Mouse (Mus musculus): ENCODE data around the gene Mapkapk3. TPM values are rescaled to one million over a fixed set of nuclear protein-coding genes. Genes with fewer than 3 reads are reported as not detected.

The Mapkapk3 gene
- 3.9 and 4.9 TPM in 2 replicates for polyA plus RNA-seq (2016; fragmentation: Nextera tagmentation; extraction: Ambion mirVana)

GRCm38 (mm10) chr9:107289211-107290076 lies at the start of gene Mapkapk3:
Gene Mapkapk3, minus strand, starts transcription at chr9:107289877.
- peaks cover 39% of the 10 kb centered on the region for H3K27me3 ChIP-seq (ENCODE audit: low read depth, poor library complexity, severe bottlenecking)
- peak within 1 kb of the TSS; percentile 53 for H3K27ac ChIP-seq (replicated peaks)
- H3K36me3 ChIP-seq: no peaks in the 10 kb centered on the region
- H3K4me1 ChIP-seq: peaks cover 24% of the 10 kb centered on the region
- peak; percentile 84 for DNase-seq (ENCODE audit: low spot score)
- whole genome bisulfite sequencing: 4% methylated on average over 49 of the region's 49 CpGs
- H3K4me3 ChIP-seq: peak within 1 kb of the TSS; percentile 63
- no peaks in the 10 kb centered on the region for H3K9me3 ChIP-seq (replicated peaks)

- 5% methylated on average over 30 of the region's 30 CpGs for WGBS
- H3K9me3 ChIP-seq (replicated peaks): no peaks in the 10 kb centered on the region
- H3K27me3 ChIP-seq (ENCODE audit: low read depth, poor library complexity, severe bottlenecking): peaks cover 20% of the 10 kb centered on the region
- peaks cover 44% of the 10 kb centered on the region for H3K4me1 ChIP-seq
- H3K36me3 ChIP-seq: peaks cover under 1% of the 10 kb centered on the region; the same call in 1 of the 2 replicates
- DNase-seq (ENCODE audit: low spot score): peak; percentile 81
- peak within 1 kb of the TSS; percentile 89 for H3K27ac ChIP-seq (replicated peaks)
- peak within 1 kb of the TSS; percentile 68 for H3K4me3 ChIP-seq
Observed at GRCm38 (mm10) chr9:107338172-107338883, 48.7 kb upstream of the Mapkapk3 start, which contains the start of gene Hemk1. Gene Hemk1, minus strand, starts transcription at chr9:107338350.

GRCm38 (mm10) chr9:107336386-107336785 lies 46.7 kb upstream of the Mapkapk3 start:
- DNase-seq (ENCODE audit: low spot score): no peak
- H3K27me3 ChIP-seq (ENCODE audit: low read depth, poor library complexity, severe bottlenecking): peaks cover 5% of the 10 kb centered on the region
- peaks cover 43% of the 10 kb centered on the region for H3K4me1 ChIP-seq
- no peak overlapping the region for H3K27ac ChIP-seq (replicated peaks)
- WGBS: 91% methylated on average over 6 of the region's 6 CpGs
- no peak overlapping the region for H3K4me3 ChIP-seq
- H3K9me3 ChIP-seq (replicated peaks): no peaks in the 10 kb centered on the region
- peaks cover 16% of the 10 kb centered on the region for H3K36me3 ChIP-seq

GRCm38 (mm10) chr9:107335909-107336308 lies 46.2 kb upstream of the Mapkapk3 start:
- Histone ChIP-seq H3K9me3 (replicated peaks) (no peaks in the 10 kb centered on the region), H3K27ac (replicated peaks) (no peak overlapping the region), H3K4me3 (no peak overlapping the region), H3K27me3 (ENCODE audit: low read depth, poor library complexity, severe bottlenecking) (peaks cover under 1% of the 10 kb centered on the region; the same call in 1 of the 2 replicates), H3K4me1 (peaks cover 38% of the 10 kb centered on the region), H3K36me3 (peaks cover 21% of the 10 kb centered on the region)
- WGBS: 19% methylated on average over 5 of the region's 5 CpGs
- peak; percentile 64 for DNase-seq (ENCODE audit: low spot score)

- H3K27me3 ChIP-seq (ENCODE audit: low read depth, poor library complexity, severe bottlenecking): no peaks in the 10 kb centered on the region
- no peak overlapping the region for H3K27ac ChIP-seq (replicated peaks)
- WGBS: 92% methylated on average over 5 of the region's 5 CpGs
Observed at GRCm38 (mm10) chr9:107335046-107335445, 45.4 kb upstream of the Mapkapk3 start.

GRCm38 (mm10) chr9:107334356-107334755 lies 44.7 kb upstream of the Mapkapk3 start:
- WGBS: 88% methylated on average over 6 of the region's 6 CpGs
- no peak for DNase-seq (ENCODE audit: low spot score)

More at GRCm38 (mm10) chr9:107335046-107335445, 45.4 kb upstream of the Mapkapk3 start:
- Histone ChIP-seq H3K4me1 (peaks cover 29% of the 10 kb centered on the region), H3K9me3 (replicated peaks) (no peaks in the 10 kb centered on the region), H3K36me3 (peaks cover 24% of the 10 kb centered on the region), H3K4me3 (no peak overlapping the region)
- no peak for DNase-seq (ENCODE audit: low spot score)

GRCm38 (mm10) chr9:107333686-107334085 lies 44.0 kb upstream of the Mapkapk3 start:
- no peak for DNase-seq (ENCODE audit: low spot score)
- H3K36me3 ChIP-seq: peaks cover 29% of the 10 kb centered on the region
- H3K4me3 ChIP-seq: no peak overlapping the region
- H3K4me1 ChIP-seq: peaks cover 16% of the 10 kb centered on the region
- H3K27me3 ChIP-seq (ENCODE audit: low read depth, poor library complexity, severe bottlenecking): no peaks in the 10 kb centered on the region
- 77% methylated on average over 2 of the region's 2 CpGs for WGBS
- no peaks in the 10 kb centered on the region for H3K9me3 ChIP-seq (replicated peaks)
- H3K27ac ChIP-seq (replicated peaks): no peak overlapping the region

More at GRCm38 (mm10) chr9:107334356-107334755, 44.7 kb upstream of the Mapkapk3 start:
- Histone ChIP-seq H3K27ac (replicated peaks) (no peak overlapping the region), H3K27me3 (ENCODE audit: low read depth, poor library complexity, severe bottlenecking) (no peaks in the 10 kb centered on the region), H3K36me3 (peaks cover 24% of the 10 kb centered on the region), H3K4me1 (peaks cover 22% of the 10 kb centered on the region), H3K4me3 (no peak overlapping the region), H3K9me3 (replicated peaks) (no peaks in the 10 kb centered on the region)

- H3K4me1 ChIP-seq: peaks cover 11% of the 10 kb centered on the region
- H3K27ac ChIP-seq (replicated peaks): no peak overlapping the region
- H3K4me3 ChIP-seq: no peak overlapping the region
- H3K27me3 ChIP-seq (ENCODE audit: low read depth, poor library complexity, severe bottlenecking): no peaks in the 10 kb centered on the region
- DNase-seq (ENCODE audit: low spot score): no peak
- H3K9me3 ChIP-seq (replicated peaks): no peaks in the 10 kb centered on the region
- peaks cover 46% of the 10 kb centered on the region for H3K36me3 ChIP-seq
- WGBS: 80% methylated on average over 6 of the region's 6 CpGs
Observed at GRCm38 (mm10) chr9:107330791-107331190, 41.1 kb upstream of the Mapkapk3 start.

GRCm38 (mm10) chr9:107327879-107328620 lies 38.4 kb upstream of the Mapkapk3 start:
- DNase-seq (ENCODE audit: low spot score): no peak
- H3K4me3 ChIP-seq: no peak overlapping the region
- H3K9me3 ChIP-seq (replicated peaks): no peaks in the 10 kb centered on the region
- peaks cover 43% of the 10 kb centered on the region for H3K36me3 ChIP-seq
- no peaks in the 10 kb centered on the region for H3K27me3 ChIP-seq (ENCODE audit: low read depth, poor library complexity, severe bottlenecking)
- H3K4me1 ChIP-seq: peaks cover 16% of the 10 kb centered on the region
- no peak overlapping the region for H3K27ac ChIP-seq (replicated peaks)
- WGBS: 94% methylated on average over 16 of the region's 16 CpGs

GRCm38 (mm10) chr9:107325904-107326303 lies 36.2 kb upstream of the Mapkapk3 start:
- Histone ChIP-seq H3K36me3 (peaks cover 25% of the 10 kb centered on the region), H3K27me3 (ENCODE audit: low read depth, poor library complexity, severe bottlenecking) (no peaks in the 10 kb centered on the region), H3K27ac (replicated peaks) (no peak overlapping the region), H3K4me3 (no peak overlapping the region), H3K4me1 (peaks cover 16% of the 10 kb centered on the region), H3K9me3 (replicated peaks) (no peaks in the 10 kb centered on the region)
- 90% methylated on average over 7 of the region's 7 CpGs for WGBS
- DNase-seq (ENCODE audit: low spot score): no peak

GRCm38 (mm10) chr9:107324799-107325561 lies 35.3 kb upstream of the Mapkapk3 start:
- no peaks in the 10 kb centered on the region for H3K27me3 ChIP-seq (ENCODE audit: low read depth, poor library complexity, severe bottlenecking)
- peaks cover 16% of the 10 kb centered on the region for H3K4me1 ChIP-seq
- H3K4me3 ChIP-seq: no peak overlapping the region
- DNase-seq (ENCODE audit: low spot score): no peak
- peaks cover 22% of the 10 kb centered on the region for H3K36me3 ChIP-seq
- 0 out of 2 replicates have a peak overlapping the region, but pooled peaks have one; percentile 28 for H3K27ac ChIP-seq (replicated peaks)
- H3K9me3 ChIP-seq (replicated peaks): no peaks in the 10 kb centered on the region
- 56% methylated on average over 4 of the region's 4 CpGs for WGBS

Data from midbrain, embryonic 10.5 days (tissue).